Mouse (Mus musculus) liver, embryonic 14.5 days (tissue): ENCODE measurements at regions not wholly inside any gene's neighbourhood (a gene's known extent, or its start where the extent isn't known, plus 50 kb on each side); places are given as distances from the start of the nearest gene placed in this dataset.

Experiments used
- ATAC-seq: fragments of 200-750 bp; cut with Nextera tagmentation; 2 replicates; pipeline ENCODE4 v1.8.0; 2017; ENCODE audit warnings: moderate number of reproducible peaks, mild to moderate bottlenecking, moderate library complexity; ENCODE audit not compliant: insufficient read depth
- DNase-seq, 3 experiments: peaks; one replicate each; pipeline ENCODE4 v3.0.0-alpha.2; 2012 to 2013; ENCODE audit warnings: low read depth in 3 of 3, low spot score in 3 of 3
- H3K27ac ChIP-seq: fragments of 300-500 bp; sonication (generic); 2 replicates; pipeline ENCODE4 v1.5.1; 2014; ENCODE audit warnings: moderate library complexity, mild to moderate bottlenecking, control low read depth, inconsistent platforms
- H3K27me3 ChIP-seq: fragments of 300-500 bp; sonication (generic); 2 replicates; pipeline ENCODE4 v1.6.1; 2014; ENCODE audit warnings: mild to moderate bottlenecking, low read length, moderate library complexity; ENCODE audit not compliant: control insufficient read depth, insufficient read depth
- H3K36me3 ChIP-seq: fragments of 300-500 bp; sonication (generic); replicated peaks from 2 replicates; pipeline ENCODE4 v1.6.1; 2014; ENCODE audit warnings: low read depth; ENCODE audit not compliant: control insufficient read depth, insufficient read depth
- H3K4me1 ChIP-seq, 2 experiments: fragments of 200-500 bp in 1 of 2; fragments of 300-500 bp in 1 of 2; sonication (generic) in 1 of 2; replicated peaks; 2 replicates each; pipeline ENCODE4 v1.6.1; 2012 to 2014; ENCODE audit warnings: antibody characterized with exemption in 1 of 2, inconsistent platforms in 1 of 2, low read length in 1 of 2; ENCODE audit not compliant: control insufficient read depth in 2 of 2, insufficient read depth in 2 of 2
- H3K4me2 ChIP-seq: fragments of 300-500 bp; sonication (generic); 2 replicates; pipeline ENCODE4 v1.6.1; 2014; ENCODE audit warnings: low read depth, mild to moderate bottlenecking, control low read depth, moderate library complexity
- H3K4me3 ChIP-seq, 2 experiments: fragments of 200-500 bp in 1 of 2; fragments of 300-500 bp in 1 of 2; sonication (generic) in 1 of 2; 2 replicates each; pipeline ENCODE4 v1.5.1; 2012 to 2014; ENCODE audit warnings: low read depth in 2 of 2, low read length in 2 of 2, mild to moderate bottlenecking in 2 of 2, control low read depth in 1 of 2, inconsistent platforms in 1 of 2, moderate library complexity in 1 of 2; ENCODE audit not compliant: insufficient read depth in 1 of 2
- H3K9ac ChIP-seq: fragments of 300-500 bp; sonication (generic); replicated peaks from 2 replicates; pipeline ENCODE4 v1.6.1; 2014; ENCODE audit warnings: mild to moderate bottlenecking, control low read depth, moderate library complexity
- H3K9me3 ChIP-seq: fragments of 300-500 bp; sonication (generic); 2 replicates; pipeline ENCODE4 v1.6.1; 2016; ENCODE audit warnings: low read length, mixed read lengths; ENCODE audit not compliant: control insufficient read depth
- CTCF ChIP-seq: IDR thresholded peaks from 2 replicates; pipeline ENCODE4 v1.5.1; 2016; ENCODE audit warnings: antibody characterized with exemption, low read depth, control low read depth
- EP300 ChIP-seq: IDR thresholded peaks from 2 replicates; pipeline ENCODE4 v1.6.1; 2016; ENCODE audit warnings: antibody characterized with exemption, low read depth
- WGBS: fragments of 180-500 bp; shearing (Covaris S2); extraction: QIAGEN DNeasy Blood & Tissue Kit; methylation state at CpG from one replicate; pipeline ENCODE4 v1.1.7; 2014; ENCODE audit not compliant: insufficient replicate concordance; 5-methylcytosine and 5-hydroxymethylcytosine counted together

- no peaks in the 10 kb centered on the region for H3K4me1 ChIP-seq
- H3K9me3 ChIP-seq, result no peaks in the 10 kb centered on the region
- H3K27ac ChIP-seq, result no peak overlapping the region
- no peak overlapping the region for H3K4me3 ChIP-seq
- TF ChIP-seq CTCF (no peak), EP300 (no peak)
- WGBS, result 60% methylated on average over 3 of the region's 3 CpGs
- H3K36me3 ChIP-seq, result no peaks in the 10 kb centered on the region
- DNase-seq (no peak), ATAC-seq (no peak)
- no peak overlapping the region for H3K9ac ChIP-seq
- H3K27me3 ChIP-seq, result no peaks in the 10 kb centered on the region
- H3K4me2 ChIP-seq, result no peak overlapping the region
Measured at GRCm38 (mm10) chr3:132029112-132029511, 56.0 kb upstream of the Dkk2 start.

GRCm38 (mm10) chr3:132033078-132033713 lies 51.9 kb upstream of the Dkk2 start:
- H3K9ac ChIP-seq, result no peak overlapping the region
- no peaks in the 10 kb centered on the region for H3K36me3 ChIP-seq
- no peaks in the 10 kb centered on the region for H3K4me1 ChIP-seq
- no peak overlapping the region for H3K4me2 ChIP-seq
- no peaks in the 10 kb centered on the region for H3K9me3 ChIP-seq
- no peak for TF ChIP-seq EP300
- TF ChIP-seq CTCF, result no peak
- no peak overlapping the region for H3K27ac ChIP-seq
- H3K4me3 ChIP-seq, result no peak overlapping the region
- no peaks in the 10 kb centered on the region for H3K27me3 ChIP-seq
- no peak for DNase-seq
- 54% methylated on average over 5 of the region's 5 CpGs for WGBS
- ATAC-seq, result no peak

- H3K4me1 ChIP-seq, result no peaks in the 10 kb centered on the region
- no peak overlapping the region for H3K27ac ChIP-seq
- H3K9ac ChIP-seq, result no peak overlapping the region
- H3K36me3 ChIP-seq, result no peaks in the 10 kb centered on the region
- TF ChIP-seq EP300 (no peak), CTCF (no peak)
- no peak for ATAC-seq
- H3K4me2 ChIP-seq, result no peak overlapping the region
- H3K9me3 ChIP-seq, result no peaks in the 10 kb centered on the region
- no peak overlapping the region for H3K4me3 ChIP-seq
- WGBS, result 25% methylated on average over 2 of the region's 2 CpGs
- no peaks in the 10 kb centered on the region for H3K27me3 ChIP-seq
- DNase-seq, result no peak
Measured at GRCm38 (mm10) chr3:132035176-132035575, 49.9 kb upstream of the Dkk2 start.
